Mouse (Mus musculus) hindbrain, postnatal 0 days (tissue): Measurements from ENCODE around the gene Abcg8. TPM values are rescaled to one million over a fixed set of nuclear protein-coding genes. Genes with fewer than 3 reads are reported as not detected.

ENCODE experiments used
- ATAC-seq: fragments of 200-750 bp; cut with Nextera tagmentation; 2 replicates; pipeline ENCODE4 v1.8.0; 2017; ENCODE audit warnings: mild to moderate bottlenecking, moderate TSS enrichment, moderate library complexity
- DNase-seq: peaks from one replicate; pipeline ENCODE4 v3.0.0-alpha.2; 2015; ENCODE audit warnings: low spot score
- H3K27ac ChIP-seq: fragments of 300-500 bp; sonication (generic); 2 replicates; pipeline ENCODE4 v1.5.1; 2014; ENCODE audit warnings: mild to moderate bottlenecking
- H3K27me3 ChIP-seq: fragments of 300-500 bp; sonication (generic); 2 replicates; pipeline ENCODE4 v1.6.1; 2014; ENCODE audit warnings: low read length, mixed read lengths; ENCODE audit not compliant: insufficient read depth
- H3K36me3 ChIP-seq: fragments of 300-500 bp; sonication (generic); 2 replicates; pipeline ENCODE4 v1.6.1; 2014; ENCODE audit warnings: low read length, mixed read lengths; ENCODE audit not compliant: insufficient read depth
- H3K4me1 ChIP-seq: fragments of 300-500 bp; sonication (generic); 2 replicates; pipeline ENCODE4 v1.6.1; 2014; ENCODE audit warnings: antibody characterized with exemption, low read length, mixed read lengths; ENCODE audit not compliant: insufficient read depth
- H3K4me2 ChIP-seq: fragments of 300-500 bp; sonication (generic); 2 replicates; pipeline ENCODE4 v1.6.1; 2014; ENCODE audit warnings: low read depth, mild to moderate bottlenecking, low read length, moderate library complexity, mixed read lengths
- H3K4me3 ChIP-seq: fragments of 300-500 bp; sonication (generic); 2 replicates; pipeline ENCODE4 v1.5.1; 2014; ENCODE audit warnings: low read length
- H3K9ac ChIP-seq: fragments of 300-500 bp; sonication (generic); replicated peaks from 2 replicates; pipeline ENCODE4 v1.6.1; 2014; ENCODE audit warnings: mild to moderate bottlenecking, low read length, moderate library complexity, mixed read lengths
- H3K9me3 ChIP-seq: fragments of 300-500 bp; sonication (generic); 2 replicates; pipeline ENCODE4 v1.6.1; 2016; ENCODE audit warnings: low read length, mixed read lengths
- CTCF ChIP-seq: IDR thresholded peaks from 2 replicates; pipeline ENCODE4 v1.5.1; 2016; ENCODE audit warnings: antibody characterized with exemption, control low read depth, low read depth
- WGBS: fragments of 180-500 bp; shearing (Covaris S2); extraction: QIAGEN DNeasy Blood & Tissue Kit; methylation state at CpG from one replicate; pipeline ENCODE4 v1.1.7; 2014; 5-methylcytosine and 5-hydroxymethylcytosine counted together
- polyA plus RNA-seq: library from polyadenylated mRNA; unstranded; fragments of >200 nt; fragmentation: Nextera tagmentation; extraction: Ambion mirVana; gene quantifications from 2 replicates; pipeline ENCODE4 v1.2.1, GENCODE M21; 2015
- total RNA-seq: library from RNA; depleted of rRNA; stranded (reverse); fragments of >200 nt; gene quantifications from 2 replicates; pipeline ENCODE4 v1.2.3, GENCODE M21; 2014

Abcg8 gene
- total and polyA plus RNA-seq, 2 experiments from 2014 or later, result not detected

DNA sequence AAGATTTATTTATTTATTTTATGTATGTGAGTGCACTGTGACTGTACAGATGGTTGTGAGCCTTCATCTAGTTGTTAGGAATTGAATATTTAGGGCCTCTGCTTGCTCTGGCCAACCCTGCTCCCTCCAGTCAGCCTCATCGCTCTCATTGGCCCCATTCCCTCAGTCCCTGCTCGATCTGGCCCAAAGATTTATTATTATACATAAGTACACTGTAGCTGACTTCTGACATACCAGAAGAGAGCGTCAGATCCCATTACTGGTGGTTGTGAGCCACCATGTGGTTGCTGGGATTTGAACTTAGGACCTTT lies 18.7 kb upstream of the Abcg8 start:
- 56% methylated on average over 3 of the region's 3 CpGs for WGBS
- DNase-seq (no peak), ATAC-seq (no peak)
- H3K4me2 ChIP-seq, result no peak overlapping the region
- TF ChIP-seq CTCF, result no peak
- no peaks in the 10 kb centered on the region for H3K36me3 ChIP-seq
- H3K27me3 ChIP-seq, result no peaks in the 10 kb centered on the region
- no peak overlapping the region for H3K9ac ChIP-seq
- H3K4me3 ChIP-seq, result no peak overlapping the region
- H3K9me3 ChIP-seq, result no peaks in the 10 kb centered on the region
- H3K27ac ChIP-seq, result 0 out of 2 replicates have a peak overlapping the region, but pooled peaks have one; percentile 15
- 0 out of 2 replicates have a peak, but pooled peaks cover 6% of the 10 kb centered on the region for H3K4me1 ChIP-seq

DNA sequence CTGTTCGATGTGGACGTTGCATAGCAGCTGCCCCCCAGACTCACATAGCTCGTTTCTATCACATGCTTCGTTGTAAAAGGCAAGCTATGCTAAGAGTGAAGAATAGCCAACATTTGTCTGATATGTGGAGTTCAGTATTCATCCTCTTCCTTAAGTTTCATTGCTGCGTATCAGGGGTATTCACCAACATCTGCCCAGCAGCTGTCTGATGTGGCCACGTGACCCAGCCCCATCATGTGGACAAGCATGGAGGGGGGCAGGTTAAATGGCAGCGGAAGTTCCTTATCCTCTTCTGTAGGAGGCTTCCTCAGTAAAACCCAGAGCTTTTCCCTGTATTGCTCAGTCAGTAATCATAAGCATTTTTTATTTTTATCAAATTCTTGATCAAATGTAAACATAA lies 18.3 kb upstream of the Abcg8 start:
- WGBS, result 70% methylated on average over 7 of the region's 7 CpGs
- ATAC-seq (no peak), DNase-seq (no peak)
- H3K36me3 ChIP-seq, result no peaks in the 10 kb centered on the region
- no peak overlapping the region for H3K4me3 ChIP-seq
- 0 out of 2 replicates have a peak overlapping the region, but pooled peaks have one; percentile 15 for H3K27ac ChIP-seq
- no peak for TF ChIP-seq CTCF
- H3K9me3 ChIP-seq, result no peaks in the 10 kb centered on the region
- 0 out of 2 replicates have a peak, but pooled peaks cover 6% of the 10 kb centered on the region for H3K4me1 ChIP-seq
- no peak overlapping the region for H3K9ac ChIP-seq
- H3K4me2 ChIP-seq, result no peak overlapping the region
- H3K27me3 ChIP-seq, result no peaks in the 10 kb centered on the region

DNA sequence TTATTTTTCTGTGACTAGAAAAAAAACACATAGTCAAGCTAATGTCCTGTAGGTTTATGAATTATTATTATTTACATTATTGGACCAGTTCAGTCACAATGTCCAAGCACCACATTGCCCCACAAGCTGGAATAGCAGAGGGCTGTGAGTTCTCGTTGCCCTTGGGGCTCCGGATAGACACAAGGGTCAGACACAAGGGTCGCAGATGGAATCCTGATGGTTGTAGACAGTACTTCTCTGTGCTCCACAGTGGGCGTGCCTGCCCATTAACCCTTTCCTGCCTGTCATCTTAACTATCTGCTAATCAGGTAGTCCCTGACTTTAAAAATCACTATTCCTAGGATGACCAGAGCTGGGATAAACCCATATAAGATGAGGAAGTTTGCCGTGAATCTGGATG lies 17.9 kb upstream of the Abcg8 start:
- DNase-seq (no peak), ATAC-seq (no peak)
- WGBS, result 45% methylated on average over 5 of the region's 5 CpGs

DNA sequence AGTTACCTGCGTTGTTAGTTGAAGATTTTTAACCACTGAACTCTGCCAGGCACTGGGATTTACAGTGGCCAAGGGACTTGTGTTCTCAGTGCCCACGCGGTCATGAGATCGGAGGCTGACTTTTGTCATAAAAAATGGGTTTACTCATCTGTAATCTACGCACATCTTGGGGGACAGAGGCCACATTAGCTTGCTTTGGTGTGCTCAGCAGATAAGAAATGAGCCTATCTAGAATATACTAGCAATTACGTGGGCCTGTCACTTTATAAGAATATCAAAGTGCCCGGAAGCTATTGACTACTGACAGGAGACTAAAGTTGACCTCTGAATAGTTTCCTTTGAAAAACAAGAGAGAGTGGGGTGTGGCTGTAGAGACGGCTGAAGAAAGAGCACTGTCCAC lies 17.2 kb upstream of the Abcg8 start:
- WGBS, result 76% methylated on average over 8 of the region's 8 CpGs

More for the DNA sequence above, 17.9 kb upstream of the Abcg8 start:
- H3K9me3 ChIP-seq, result no peaks in the 10 kb centered on the region
- H3K27ac ChIP-seq, result no peak overlapping the region
- H3K36me3 ChIP-seq, result no peaks in the 10 kb centered on the region
- H3K4me2 ChIP-seq, result no peak overlapping the region
- no peaks in the 10 kb centered on the region for H3K27me3 ChIP-seq
- 0 out of 2 replicates have a peak, but pooled peaks cover 6% of the 10 kb centered on the region for H3K4me1 ChIP-seq
- H3K9ac ChIP-seq, result no peak overlapping the region
- TF ChIP-seq CTCF, result no peak
- H3K4me3 ChIP-seq, result no peak overlapping the region

DNA sequence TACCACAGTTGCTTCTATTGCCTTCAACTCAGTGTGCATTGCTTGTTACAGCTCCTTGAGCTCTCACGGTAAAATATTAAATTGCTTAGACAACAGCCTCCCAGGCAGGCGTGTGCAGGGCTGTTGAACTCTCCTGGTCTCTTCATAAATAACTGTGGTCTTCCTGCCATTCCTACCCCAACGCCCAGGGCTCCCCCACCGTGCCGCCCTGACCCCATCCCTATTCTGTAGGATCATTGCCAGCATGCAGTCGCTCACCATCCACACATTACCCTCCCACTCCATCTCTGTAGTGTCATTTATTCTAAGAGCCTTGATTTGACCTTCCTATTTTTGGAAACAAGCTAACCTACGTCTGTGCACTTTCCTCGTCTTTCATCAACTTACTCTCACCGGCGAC lies 11.0 kb upstream of the Abcg8 start:
- H3K9me3 ChIP-seq, result no peaks in the 10 kb centered on the region
- H3K27me3 ChIP-seq, result no peaks in the 10 kb centered on the region
- ATAC-seq (no peak), DNase-seq (no peak)
- WGBS, result 39% methylated on average over 10 of the region's 10 CpGs
- no peak overlapping the region for H3K9ac ChIP-seq
- TF ChIP-seq CTCF, result no peak
- H3K4me2 ChIP-seq, result no peak overlapping the region
- no peak overlapping the region for H3K4me3 ChIP-seq
- H3K36me3 ChIP-seq, result no peaks in the 10 kb centered on the region
- H3K4me1 ChIP-seq, result no peaks in the 10 kb centered on the region
- no peak overlapping the region for H3K27ac ChIP-seq

More for the DNA sequence above, 17.2 kb upstream of the Abcg8 start:
- Histone ChIP-seq H3K27me3 (no peaks in the 10 kb centered on the region), H3K9ac (no peak overlapping the region), H3K27ac (no peak overlapping the region), H3K9me3 (no peaks in the 10 kb centered on the region), H3K36me3 (no peaks in the 10 kb centered on the region), H3K4me2 (no peak overlapping the region), H3K4me3 (no peak overlapping the region), H3K4me1 (0 out of 2 replicates have a peak, but pooled peaks cover 6% of the 10 kb centered on the region)
- TF ChIP-seq CTCF, result no peak
- DNase-seq (no peak), ATAC-seq (no peak)

DNA sequence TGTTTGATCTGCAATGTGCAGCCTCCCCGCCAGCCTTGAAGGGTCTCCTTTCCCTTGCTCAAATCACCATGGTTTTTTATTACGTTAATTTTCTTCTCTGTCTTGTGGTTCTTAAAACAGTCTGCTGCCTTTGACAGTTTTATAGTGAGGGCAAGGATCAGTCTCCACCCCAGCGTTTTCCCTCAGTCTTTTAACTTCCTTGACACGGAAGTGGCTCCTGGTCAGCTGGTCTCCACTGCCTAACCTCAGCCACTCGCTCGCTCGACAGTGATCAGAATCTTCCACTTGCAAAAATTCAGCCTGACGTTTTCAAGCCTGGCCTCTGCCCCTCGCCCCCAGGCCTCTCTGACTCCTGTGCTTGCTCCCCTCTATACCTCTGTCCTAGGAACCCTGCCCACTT lies 10.4 kb upstream of the Abcg8 start:
- H3K27ac ChIP-seq, result no peak overlapping the region
- H3K36me3 ChIP-seq, result no peaks in the 10 kb centered on the region
- WGBS, result 52% methylated on average over 9 of the region's 9 CpGs
- no peaks in the 10 kb centered on the region for H3K27me3 ChIP-seq
- H3K9me3 ChIP-seq, result no peaks in the 10 kb centered on the region
- no peak for TF ChIP-seq CTCF
- H3K4me3 ChIP-seq, result no peak overlapping the region
- H3K9ac ChIP-seq, result no peak overlapping the region
- no peaks in the 10 kb centered on the region for H3K4me1 ChIP-seq
- no peak for DNase-seq
- no peak overlapping the region for H3K4me2 ChIP-seq
- no peak for ATAC-seq

DNA sequence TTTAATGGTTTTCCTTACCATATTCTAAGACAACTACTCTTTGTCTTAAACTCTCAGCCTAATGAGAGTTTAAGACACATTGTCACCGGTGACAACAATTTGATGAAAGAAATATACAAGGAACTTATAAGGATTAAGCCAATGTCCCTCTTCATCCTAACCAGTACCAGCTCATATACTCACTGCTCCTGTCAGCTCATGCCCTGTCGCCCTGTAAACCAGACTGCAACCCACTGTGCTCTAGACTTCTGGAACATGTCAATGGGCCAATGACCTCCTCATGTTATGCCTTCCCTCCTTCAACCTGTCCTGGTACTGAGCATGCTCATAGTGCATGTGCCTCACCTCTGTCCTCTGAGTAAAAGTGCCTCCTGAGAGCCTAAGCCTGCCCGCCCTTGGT lies 8.3 kb upstream of the Abcg8 start:
- WGBS, result 96% methylated on average over 3 of the region's 3 CpGs
- Histone ChIP-seq H3K4me1 (no peaks in the 10 kb centered on the region), H3K27me3 (no peaks in the 10 kb centered on the region), H3K4me2 (no peak overlapping the region), H3K9me3 (no peaks in the 10 kb centered on the region), H3K36me3 (no peaks in the 10 kb centered on the region), H3K27ac (no peak overlapping the region), H3K4me3 (no peak overlapping the region), H3K9ac (no peak overlapping the region)
- ATAC-seq (no peak), DNase-seq (no peak)
- TF ChIP-seq CTCF, result no peak
